Mouse (Mus musculus): ENCODE data around the gene Gm5767. TPM values are rescaled to one million over a fixed set of nuclear protein-coding genes. Genes with fewer than 3 reads are reported as not detected.

Gm5767 gene
- polyA plus RNA-seq, 1 experiment: 0.16 TPM

GRCm38 (mm10) chr16:8668386-8668785 lies 12.2 kb upstream of the Gm5767 start:
- TF ChIP-seq POLR2A (IDR thresholded peaks at IDR 0.05; ENCODE audit: insufficient read length, low read depth) (no peak), TCF12 (IDR thresholded peaks at IDR 0.05; ENCODE audit: insufficient read depth, poor library complexity, severe bottlenecking) (no peak), USF1 (IDR thresholded peaks at IDR 0.05; ENCODE audit: low read depth) (no peak), MYOD1 (IDR thresholded peaks at IDR 0.05; ENCODE audit: control insufficient read depth in 1 of 3, insufficient read length in 2 of 3, low read depth in 2 of 3) (no peak), E2F4 (IDR thresholded peaks at IDR 0.05; ENCODE audit: insufficient read depth) (no peak), POLR2AphosphoS2 (IDR thresholded peaks at IDR 0.05; ENCODE audit: insufficient read length, low read depth) (no peak), REST (IDR thresholded peaks at IDR 0.05; ENCODE audit: insufficient read depth, insufficient read length) (no peak), TCF3 (IDR thresholded peaks at IDR 0.05; ENCODE audit: insufficient read length, low read depth) (no peak), SRF (IDR thresholded peaks at IDR 0.05; ENCODE audit: control insufficient read depth, insufficient read length, low read depth) (no peak), MYOG (IDR thresholded peaks at IDR 0.05; ENCODE audit: control insufficient read depth in 1 of 3, insufficient read depth in 1 of 3, insufficient read length in 2 of 3, low read depth in 2 of 3) (no peak), CEBPB (IDR thresholded peaks at IDR 0.05; ENCODE audit: insufficient read depth, poor library complexity, severe bottlenecking) (no peak), MAX (IDR thresholded peaks at IDR 0.05; ENCODE audit: low read depth) (no peak)
- H3K27me3 ChIP-seq (ENCODE audit: control insufficient read depth, insufficient read depth, insufficient read length): no peaks in the 10 kb centered on the region
- no peaks in the 10 kb centered on the region for H3K36me3 ChIP-seq (ENCODE audit: control insufficient read depth, insufficient read depth)
- peak overlapping the region; percentile 95 for H3K4me2 ChIP-seq (ENCODE audit: low read depth)
- H3K79me2 ChIP-seq (ENCODE audit: control insufficient read depth, insufficient read depth): peaks cover 78% of the 10 kb centered on the region
- no peak overlapping the region for H3ac ChIP-seq (ENCODE audit: control insufficient read depth, insufficient read length)
- peak overlapping the region; percentile 11 for H3K4me3 ChIP-seq

DNA sequence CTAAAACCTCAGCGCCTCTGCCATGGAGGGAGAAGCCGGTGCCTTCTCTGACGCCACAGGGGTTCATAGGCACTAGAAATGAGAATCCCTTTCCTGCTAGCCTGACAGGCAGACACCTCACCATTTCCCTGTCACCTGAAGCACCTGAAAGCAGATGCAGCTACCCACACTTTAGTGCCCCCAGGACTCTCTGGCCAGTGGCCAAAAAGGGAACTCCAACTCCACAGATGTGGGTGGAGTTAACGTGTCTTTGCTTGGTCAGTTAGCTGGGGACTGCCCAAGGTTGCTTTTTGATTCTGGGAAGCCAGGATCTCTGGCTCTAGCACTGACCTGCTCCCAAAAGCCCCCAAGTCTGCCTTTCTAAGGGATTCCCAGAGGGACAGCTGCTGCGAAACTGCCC lies 11.1 kb upstream of the Gm5767 start:
- no peak overlapping the region for H3ac ChIP-seq (ENCODE audit: control insufficient read depth, insufficient read length)
- peak overlapping the region; percentile 65 for H3K4me3 ChIP-seq
- H3K79me2 ChIP-seq (ENCODE audit: control insufficient read depth, insufficient read depth): peaks cover 68% of the 10 kb centered on the region
- H3K27me3 ChIP-seq (ENCODE audit: control insufficient read depth, insufficient read depth, insufficient read length): no peaks in the 10 kb centered on the region
- no peak for TF ChIP-seq POLR2AphosphoS2 (IDR thresholded peaks at IDR 0.05; ENCODE audit: insufficient read length, low read depth)
- TF ChIP-seq MYOD1 (IDR thresholded peaks at IDR 0.05; ENCODE audit: control insufficient read depth in 1 of 3, insufficient read length in 2 of 3, low read depth in 2 of 3): no peak
- no peak for TF ChIP-seq E2F4 (IDR thresholded peaks at IDR 0.05; ENCODE audit: insufficient read depth)
- TF ChIP-seq CEBPB (IDR thresholded peaks at IDR 0.05; ENCODE audit: insufficient read depth, poor library complexity, severe bottlenecking): no peak
- TF ChIP-seq POLR2A (IDR thresholded peaks at IDR 0.05; ENCODE audit: insufficient read length, low read depth): no peak
- TF ChIP-seq TCF12 (IDR thresholded peaks at IDR 0.05; ENCODE audit: insufficient read depth, poor library complexity, severe bottlenecking): no peak
- no peak for TF ChIP-seq MYOG (IDR thresholded peaks at IDR 0.05; ENCODE audit: control insufficient read depth in 1 of 3, insufficient read depth in 1 of 3, insufficient read length in 2 of 3, low read depth in 2 of 3)
- no peak for TF ChIP-seq TCF3 (IDR thresholded peaks at IDR 0.05; ENCODE audit: insufficient read length, low read depth)
- no peak for TF ChIP-seq SRF (IDR thresholded peaks at IDR 0.05; ENCODE audit: control insufficient read depth, insufficient read length, low read depth)
- no peak for TF ChIP-seq REST (IDR thresholded peaks at IDR 0.05; ENCODE audit: insufficient read depth, insufficient read length)
- H3K4me2 ChIP-seq (ENCODE audit: low read depth): peak overlapping the region; percentile 95
- no peaks in the 10 kb centered on the region for H3K36me3 ChIP-seq (ENCODE audit: control insufficient read depth, insufficient read depth)

DNA sequence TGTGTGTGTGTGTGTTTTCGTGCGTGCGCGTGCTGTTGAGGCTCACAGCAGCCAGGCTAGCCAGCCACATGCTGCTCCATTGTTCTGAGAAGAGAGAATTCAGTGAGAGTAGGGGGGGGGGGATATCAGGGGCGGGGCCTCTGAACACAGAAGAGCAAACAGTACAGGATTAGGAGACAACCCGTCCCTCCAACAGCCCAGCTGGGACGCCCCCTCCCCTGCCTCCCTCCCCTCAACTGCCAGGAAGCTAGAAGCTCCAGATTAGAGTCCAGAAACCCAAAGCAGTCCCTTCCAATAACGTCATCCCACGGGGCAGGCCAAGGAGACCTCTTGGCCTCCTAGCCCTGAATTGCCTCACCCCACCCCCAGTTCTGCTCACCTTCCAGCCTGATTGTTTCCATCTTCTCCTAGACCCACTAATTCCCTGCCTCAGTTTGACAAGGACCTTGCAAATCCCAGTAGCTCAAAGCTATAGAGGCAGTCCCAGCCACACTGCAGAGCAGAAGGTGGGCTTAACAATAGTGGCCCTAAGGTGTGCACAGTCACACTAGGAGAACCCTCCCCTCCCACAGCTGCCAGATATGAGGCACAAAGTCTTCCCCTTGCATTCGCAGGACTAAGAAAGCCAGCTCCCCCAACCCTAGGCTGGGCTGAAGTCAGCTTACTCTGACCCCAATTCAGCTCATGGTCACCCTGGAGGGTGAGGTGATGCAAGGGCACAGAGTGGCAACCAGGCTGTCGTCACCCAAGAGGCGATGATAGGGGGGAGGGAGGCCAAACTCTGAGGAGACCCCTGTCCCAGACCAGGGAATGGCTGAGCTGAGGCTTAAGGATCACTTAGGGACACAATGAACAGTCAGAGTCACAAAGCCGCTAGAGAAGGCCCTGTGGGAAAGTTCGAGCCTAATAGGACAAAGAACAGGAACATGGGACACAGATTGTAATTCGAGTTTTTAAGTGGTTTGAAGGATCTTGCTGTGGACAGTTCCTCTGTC lies 10.2 kb upstream of the Gm5767 start:
- H3ac ChIP-seq (ENCODE audit: control insufficient read depth, insufficient read length): peak overlapping the region; percentile 38
- TF ChIP-seq POLR2AphosphoS2 (IDR thresholded peaks at IDR 0.05; ENCODE audit: insufficient read length, low read depth) (no peak), REST (IDR thresholded peaks at IDR 0.05; ENCODE audit: insufficient read depth, insufficient read length) (no peak), TCF3 (IDR thresholded peaks at IDR 0.05; ENCODE audit: insufficient read length, low read depth) (no peak), MYOG (IDR thresholded peaks at IDR 0.05; ENCODE audit: control insufficient read depth in 1 of 3, insufficient read depth in 1 of 3, insufficient read length in 2 of 3, low read depth in 2 of 3) (no peak), CEBPB (IDR thresholded peaks at IDR 0.05; ENCODE audit: insufficient read depth, poor library complexity, severe bottlenecking) (no peak), E2F4 (IDR thresholded peaks at IDR 0.05; ENCODE audit: insufficient read depth) (no peak), POLR2A (IDR thresholded peaks at IDR 0.05; ENCODE audit: insufficient read length, low read depth) (peak; percentile 44)
- H3K4me3 ChIP-seq: peak overlapping the region; percentile 65
- H3K4me2 ChIP-seq (ENCODE audit: low read depth): peak overlapping the region; percentile 95
- H3K27me3 ChIP-seq (ENCODE audit: control insufficient read depth, insufficient read depth, insufficient read length): no peaks in the 10 kb centered on the region
- peaks cover 59% of the 10 kb centered on the region for H3K79me2 ChIP-seq (ENCODE audit: control insufficient read depth, insufficient read depth)
- no peaks in the 10 kb centered on the region for H3K36me3 ChIP-seq (ENCODE audit: control insufficient read depth, insufficient read depth)

DNA sequence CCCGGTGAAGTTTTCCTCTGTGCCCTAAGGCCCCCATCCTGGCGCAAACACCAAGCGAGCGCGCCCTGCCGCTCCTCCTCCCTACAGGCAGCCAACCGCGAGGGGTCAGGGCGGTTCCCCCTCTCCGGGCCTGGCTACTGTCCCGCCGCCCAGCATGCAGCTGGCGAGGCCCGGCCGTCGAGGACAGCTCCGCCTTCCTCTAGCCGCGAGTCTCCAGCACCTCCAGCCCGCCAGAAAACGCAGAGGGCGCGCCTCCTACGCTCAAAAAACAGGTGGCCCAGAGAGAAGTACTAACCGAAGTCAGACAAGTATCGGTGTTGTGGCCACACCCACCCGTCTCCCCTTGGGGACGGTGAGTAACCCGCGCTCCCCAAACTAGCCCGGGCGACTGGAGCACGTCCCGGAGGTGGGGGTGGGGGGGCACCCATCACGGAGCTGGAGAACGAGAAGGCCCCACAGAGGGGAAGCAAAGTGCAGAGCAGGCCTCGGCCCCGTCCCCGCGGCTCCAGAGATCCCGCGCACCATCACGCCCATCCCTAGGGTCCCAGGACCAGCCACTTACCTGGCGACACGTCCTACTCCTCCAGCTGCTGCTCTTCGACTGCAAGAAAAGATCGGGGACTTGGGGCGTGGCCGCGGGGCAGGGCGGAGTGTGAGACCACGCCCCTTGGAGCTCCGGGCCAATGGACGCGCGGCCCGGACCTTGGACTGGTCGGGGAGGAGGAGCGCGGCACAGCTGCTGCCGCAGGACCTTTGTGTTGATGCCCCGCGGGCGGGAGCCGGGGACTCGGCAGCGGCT lies 8.8 kb upstream of the Gm5767 start, which contains the start of gene Carhsp1:
TSS of gene Carhsp1 (minus strand) at position 605 of the 799 bp plus-strand sequence.
- no peak for TF ChIP-seq SRF (IDR thresholded peaks at IDR 0.05; ENCODE audit: control insufficient read depth, insufficient read length, low read depth)
- no peak for TF ChIP-seq CEBPB (IDR thresholded peaks at IDR 0.05; ENCODE audit: insufficient read depth, poor library complexity, severe bottlenecking)
- peak in 2 of 3 experiments; percentile 74 to 85 for TF ChIP-seq MYOG (IDR thresholded peaks at IDR 0.05; ENCODE audit: control insufficient read depth in 1 of 3, insufficient read depth in 1 of 3, insufficient read length in 2 of 3, low read depth in 2 of 3)
- peak; percentile 1 for TF ChIP-seq TCF3 (IDR thresholded peaks at IDR 0.05; ENCODE audit: insufficient read length, low read depth)
- TF ChIP-seq REST (IDR thresholded peaks at IDR 0.05; ENCODE audit: insufficient read depth, insufficient read length): no peak
- TF ChIP-seq TCF12 (IDR thresholded peaks at IDR 0.05; ENCODE audit: insufficient read depth, poor library complexity, severe bottlenecking): no peak
- peak; percentile 90 for TF ChIP-seq POLR2A (IDR thresholded peaks at IDR 0.05; ENCODE audit: insufficient read length, low read depth)
- TF ChIP-seq E2F4 (IDR thresholded peaks at IDR 0.05; ENCODE audit: insufficient read depth): no peak
- no peak for TF ChIP-seq MAX (IDR thresholded peaks at IDR 0.05; ENCODE audit: low read depth)
- TF ChIP-seq USF1 (IDR thresholded peaks at IDR 0.05; ENCODE audit: low read depth): no peak
- TF ChIP-seq POLR2AphosphoS2 (IDR thresholded peaks at IDR 0.05; ENCODE audit: insufficient read length, low read depth): peak; percentile 96
- peak in 2 of 3 experiments; percentile 75 to 86 for TF ChIP-seq MYOD1 (IDR thresholded peaks at IDR 0.05; ENCODE audit: control insufficient read depth in 1 of 3, insufficient read length in 2 of 3, low read depth in 2 of 3)
- Histone ChIP-seq H3ac (ENCODE audit: control insufficient read depth, insufficient read length) (peak within 1 kb of the TSS; percentile 38), H3K4me2 (ENCODE audit: low read depth) (peak within 1 kb of the TSS; percentile 95), H3K36me3 (ENCODE audit: control insufficient read depth, insufficient read depth) (no peaks in the 10 kb centered on the region), H3K4me3 (peak within 1 kb of the TSS; percentile 65), H3K27me3 (ENCODE audit: control insufficient read depth, insufficient read depth, insufficient read length) (no peaks in the 10 kb centered on the region), H3K79me2 (ENCODE audit: control insufficient read depth, insufficient read depth) (peaks cover 45% of the 10 kb centered on the region)
